Mouse (Mus musculus) left cerebral cortex, postnatal 10 days (tissue): ENCODE measurements around the gene Plppr2. TPM values are rescaled to one million over a fixed set of nuclear protein-coding genes. Genes with fewer than 3 reads are reported as not detected.

Source experiments
- DNase-seq, 2 experiments: peaks; one replicate each; pipeline ENCODE4 v3.0.0; 2021 to 2022; ENCODE audit warnings: low spot score in 2 of 2, mixed read lengths in 1 of 2; ENCODE audit errors: extremely low spot score in 1 of 2
- intact Hi-C: fragments of 180-260 bp; cut with DNase I; formaldehyde crosslinking; loops from one replicate; pipeline ENCODE4 v1.15.1; 2025
- total RNA-seq, 2 experiments: library from RNA; stranded (reverse); gene quantifications; 2 replicates each; pipeline ENCODE4 v1.2.3; 2021

Gene Plppr2
- total RNA-seq, 2 experiments from 2014 or later, result 259 to 269 TPM

- peak; percentile 91 to 95 for DNase-seq
- intact Hi-C loops, result no loop called here
Observed at GRCm38 (mm10) chr9:21927208-21927753, 9.6 kb upstream of the Plppr2 start, which contains the start of the genes Ccdc159 and Tmem205. Gene Ccdc159, plus strand, starts transcription at chr9:21927471. Gene Tmem205, minus strand, starts transcription at chr9:21927556.

- intact Hi-C loops, result no loop called here
Observed at GRCm38 (mm10) chr9:21929208-21929607, 7.6 kb upstream of the Plppr2 start.

GRCm38 (mm10) chr9:21932006-21932405 is 4.8 kb upstream of the Plppr2 start:
- intact Hi-C loops, result no loop called here
- no peak for DNase-seq

More at GRCm38 (mm10) chr9:21929208-21929607, 7.6 kb upstream of the Plppr2 start:
- no peak for DNase-seq

GRCm38 (mm10) chr9:21932445-21933137 is 4.2 kb upstream of the Plppr2 start:
- intact Hi-C loops, result no loop called here
- no peak for DNase-seq

- DNase-seq, result no peak
- intact Hi-C loops, result no loop called here
Observed at GRCm38 (mm10) chr9:21934021-21934420, 2.8 kb upstream of the Plppr2 start.

GRCm38 (mm10) chr9:21935466-21936131 is 1.2 kb upstream of the Plppr2 start:
- intact Hi-C loops, result no loop called here
- no peak for DNase-seq

GRCm38 (mm10) chr9:21937711-21938175 is 910 bp downstream of the Plppr2 start:
- intact Hi-C loops, result no loop called here
- no peak for DNase-seq

GRCm38 (mm10) chr9:21938234-21938855 is 1.5 kb downstream of the Plppr2 start:
- no peak for DNase-seq
- intact Hi-C loops, result no loop called here

- intact Hi-C loops, result no loop called here
- no peak for DNase-seq
Observed at GRCm38 (mm10) chr9:21943046-21943445, 6.2 kb downstream of the Plppr2 start.

- intact Hi-C loops, result no loop called here
Observed at GRCm38 (mm10) chr9:21943638-21944037, 6.8 kb downstream of the Plppr2 start.

GRCm38 (mm10) chr9:21944267-21944666 is 7.4 kb downstream of the Plppr2 start:
- intact Hi-C loops, result no loop called here
- peak in 1 of 2 experiments; percentile 55 for DNase-seq

More at GRCm38 (mm10) chr9:21943638-21944037, 6.8 kb downstream of the Plppr2 start:
- no peak for DNase-seq

- intact Hi-C loops, result no loop called here
- no peak for DNase-seq
Observed at GRCm38 (mm10) chr9:21947540-21948130, 10.8 kb downstream of the Plppr2 start.

- DNase-seq, result no peak
- intact Hi-C loops, result no loop called here
Observed at GRCm38 (mm10) chr9:21948146-21948545, 11.3 kb downstream of the Plppr2 start.

GRCm38 (mm10) chr9:21948790-21949189 is 12.0 kb downstream of the Plppr2 start:
- no peak for DNase-seq
- intact Hi-C loops, result no loop called here

GRCm38 (mm10) chr9:21950322-21950721 is 13.5 kb downstream of the Plppr2 start:
- peak in 1 of 2 experiments; percentile 47 for DNase-seq
- intact Hi-C loops, result no loop called here

GRCm38 (mm10) chr9:21951977-21952376 is 15.1 kb downstream of the Plppr2 start:
- intact Hi-C loops, result no loop called here
- no peak for DNase-seq

- peak; percentile 58 to 84 for DNase-seq
- intact Hi-C loops, result no loop called here
Observed at GRCm38 (mm10) chr9:21953600-21953999, 16.8 kb downstream of the Plppr2 start.

GRCm38 (mm10) chr9:21954635-21955034 is 17.8 kb downstream of the Plppr2 start:
- intact Hi-C loops, result no loop called here
- no peak for DNase-seq

GRCm38 (mm10) chr9:21955225-21955569 is 18.4 kb downstream of the Plppr2 start:
- no peak for DNase-seq
- intact Hi-C loops, result no loop called here
